Comparison of ENCODE assay signal across 7 mouse cellular contexts in the genomic region with DNA sequence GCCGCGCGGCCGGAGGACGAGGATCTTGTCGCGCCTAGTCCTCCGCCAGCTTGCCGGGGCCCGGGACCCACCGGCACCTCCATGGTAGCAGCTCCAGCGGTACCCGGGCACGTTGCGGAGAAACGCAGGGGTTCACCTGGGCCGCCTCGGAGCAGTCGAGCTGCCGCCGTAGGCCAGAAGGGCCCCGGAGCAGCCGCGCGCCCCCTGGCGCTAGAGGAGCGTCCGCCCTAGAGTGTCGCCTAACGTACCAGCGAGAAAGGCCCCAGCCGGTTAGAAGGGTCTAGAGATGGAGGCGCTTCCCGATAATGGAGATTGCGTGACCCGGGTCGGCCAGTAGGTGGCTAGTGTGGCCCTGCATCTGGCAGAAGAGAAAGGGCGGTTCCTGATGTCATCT. TPM values are rescaled to one million over a fixed set of nuclear protein-coding genes. Genes with fewer than 3 reads are reported as not detected.
DNase-seq lines count a peak whose midpoint lies in the region; ATAC-seq lines count a peak whose summit lies in the region.

A gene (minus strand): TSS at position 184 of the 394 bp plus-strand sequence.

- peak within 1 kb of the TSS; percentile 92 for H3K27ac ChIP-seq in intestine, embryonic 15.5 days
- H3K27ac ChIP-seq in midbrain, embryonic 10.5 days (replicated peaks), result peak within 1 kb of the TSS; percentile 99

- intact Hi-C loops in gastrocnemius, postnatal 36 days (cut with DNase I), result no loop called here
- intact Hi-C loops in left cerebral cortex, postnatal 25 days (cut with DNase I), result loop anchor here (2.0 to 5.0 kb wide), 2 partner anchors 14 to 39 kb away; a partner anchor contains a TSS

- DNase-seq in adrenal gland, adult 18-20 months (ENCODE audit: low spot score in 2 of 2), result peak; percentile 91 to 93
- DNase-seq in embryo, embryonic 11 days, result peak; percentile 98
- peak; percentile 95 to 96 for DNase-seq in gastrocnemius, postnatal 36 days
- DNase-seq in left cerebral cortex, postnatal 25 days (ENCODE audit: low spot score in 2 of 2), result peak; percentile 96 to 98
- DNase-seq in midbrain, embryonic 10.5 days (ENCODE audit: low spot score), result peak; percentile 96
- peak; percentile 96 for DNase-seq in right cerebral cortex, postnatal 4 days

- H3K36me3 ChIP-seq in intestine, embryonic 15.5 days, result no peaks in the 10 kb centered on the region
- H3K36me3 ChIP-seq in midbrain, embryonic 10.5 days, result peaks cover 13% of the 10 kb centered on the region

- ATAC-seq in intestine, embryonic 15.5 days, result peak; percentile 99

- peak within 1 kb of the TSS; percentile 59 for H3K4me3 ChIP-seq in intestine, embryonic 15.5 days (replicated peaks)
- peak within 1 kb of the TSS; percentile 93 for H3K4me3 ChIP-seq in midbrain, embryonic 10.5 days

- H3K27me3 ChIP-seq in intestine, embryonic 15.5 days (replicated peaks), result no peaks in the 10 kb centered on the region
- no peaks in the 10 kb centered on the region for H3K27me3 ChIP-seq in midbrain, embryonic 10.5 days (ENCODE audit: low read depth, poor library complexity, severe bottlenecking)

- H3K9ac ChIP-seq in intestine, embryonic 15.5 days, result peak within 1 kb of the TSS; percentile 71

- no peaks in the 10 kb centered on the region for H3K9me3 ChIP-seq in intestine, embryonic 15.5 days
- H3K9me3 ChIP-seq in midbrain, embryonic 10.5 days (replicated peaks), result no peaks in the 10 kb centered on the region

- under 1% methylated on average over 38 of the region's 38 CpGs for WGBS in intestine, embryonic 15.5 days
- under 1% methylated on average over 38 of the region's 38 CpGs for WGBS in midbrain, embryonic 10.5 days

- peaks cover 14% of the 10 kb centered on the region for H3K4me1 ChIP-seq in intestine, embryonic 15.5 days (replicated peaks)
- H3K4me1 ChIP-seq in midbrain, embryonic 10.5 days, result peaks cover 23% of the 10 kb centered on the region

- H3K4me2 ChIP-seq in intestine, embryonic 15.5 days (replicated peaks), result peak within 1 kb of the TSS; percentile 82

RNA-seq across cellular contexts. Expression of the gene that starts here (rescaled TPM):
- total RNA-seq in adrenal gland, adult 18-20 months (2021), result 1 to 10 TPM; 5.2 to 5.4 TPM
- 1 to 10 TPM; 7.6 to 9.0 TPM for total RNA-seq in gastrocnemius, postnatal 36 days (2021)
- 12.1 and 13.1 TPM in 2 replicates for polyA plus RNA-seq in intestine, embryonic 15.5 days (2015; fragmentation: Nextera tagmentation; extraction: Ambion mirVana)
- total RNA-seq in left cerebral cortex, postnatal 25 days (2021), result 10 to 100 TPM; 44.8 to 47.0 TPM
- 27.7 and 37.3 TPM in 2 replicates for polyA plus RNA-seq in midbrain, embryonic 10.5 days (2016; fragmentation: Nextera tagmentation; extraction: Ambion mirVana)

Comparison
In these comparisons a context has a peak if more than half of its experiments do, and no peak if none do; other contexts are left out.
1. Peak in every context shown above with its lines: DNase-seq, ATAC-seq, H3K4me3 ChIP-seq and H3K27ac ChIP-seq.
2. RNA of the gene that starts here (total RNA-seq): 44.8 to 47.0 TPM in left cerebral cortex, postnatal 25 days; 7.6 to 9.0 TPM in gastrocnemius, postnatal 36 days and 5.2 to 5.4 TPM in adrenal gland, adult 18-20 months; every median in the first group is over 4 times any median in the second.